Mouse (Mus musculus): Measurements from ENCODE around the gene Olfr643. TPM values are rescaled to one million over a fixed set of nuclear protein-coding genes. Genes with fewer than 3 reads are reported as not detected.
"Not testable (repeated sequence)": the region's sequence is repeated elsewhere in the genome, so short reads cannot be mapped to it uniquely, and the experiment has no call there.

Olfr643 gene
- polyA plus RNA-seq, 1 experiment from 2014 or later: not detected

DNA sequence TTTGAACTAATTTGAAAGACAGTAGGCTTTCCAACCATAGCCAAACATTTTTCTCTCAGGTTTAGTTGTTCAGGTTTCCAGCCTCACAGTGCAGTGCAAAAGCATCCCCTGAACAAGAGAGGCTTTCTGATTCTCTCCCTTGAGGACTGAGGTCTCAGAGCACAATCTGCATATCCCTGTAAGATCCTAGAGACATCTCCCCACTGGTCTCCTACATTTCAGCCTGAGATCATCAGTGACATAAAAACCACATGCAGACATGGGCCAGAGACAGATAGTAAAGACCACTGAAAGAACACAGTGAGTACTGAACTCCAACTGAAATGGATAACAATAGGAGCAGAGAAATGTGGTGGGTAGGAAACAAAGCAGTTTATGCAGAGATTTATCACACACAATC, 138.8 kb downstream of the Olfr643 start, which contains the start of gene Olfr638:
Gene Olfr638, plus strand, starts transcription at position 301 of the 400 bp plus-strand sequence.
- Histone ChIP-seq H3K27me3 (replicated peaks) (no peaks in the 10 kb centered on the region), H3K9ac (no peak within 1 kb of the TSS), H3K9me3 (replicated peaks) (no peaks in the 10 kb centered on the region), H3K36me3 (no peaks in the 10 kb centered on the region), H3K4me2 (no peak within 1 kb of the TSS), H3K4me3 (no peak within 1 kb of the TSS), H3K4me1 (no peaks in the 10 kb centered on the region), H3K27ac (no peak within 1 kb of the TSS)
- ATAC-seq: no peak

DNA sequence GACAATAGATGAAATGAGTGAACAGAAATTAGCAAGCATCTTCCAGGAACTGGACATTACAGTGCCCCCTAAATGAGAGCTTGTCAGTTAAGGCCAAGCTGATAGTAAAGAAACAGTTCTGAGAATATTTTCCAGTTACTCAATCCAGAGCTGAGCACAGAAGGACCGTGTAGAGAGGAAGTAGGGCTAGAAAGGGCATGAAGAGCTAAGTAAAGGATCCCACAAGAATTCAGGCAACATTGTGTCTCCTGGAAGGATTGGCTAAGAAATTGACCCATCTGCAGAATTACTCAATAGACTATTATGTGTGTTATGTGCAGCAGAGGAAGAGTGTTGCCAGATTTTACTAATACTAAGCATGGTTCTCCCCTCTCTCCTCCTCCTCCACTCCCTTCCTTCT, 165.4 kb downstream of the Olfr643 start:
- Histone ChIP-seq H3K27me3 (replicated peaks) (no peaks in the 10 kb centered on the region), H3K4me1 (no peaks in the 10 kb centered on the region), H3K27ac (no peak overlapping the region), H3K4me2 (no peak overlapping the region), H3K36me3 (no peaks in the 10 kb centered on the region), H3K9ac (no peak overlapping the region), H3K9me3 (replicated peaks) (no peaks in the 10 kb centered on the region), H3K4me3 (no peak overlapping the region)
- WGBS (ENCODE audit: insufficient replicate concordance): 26% methylated on average over 1 of the region's 1 CpGs
- no peak for ATAC-seq

DNA sequence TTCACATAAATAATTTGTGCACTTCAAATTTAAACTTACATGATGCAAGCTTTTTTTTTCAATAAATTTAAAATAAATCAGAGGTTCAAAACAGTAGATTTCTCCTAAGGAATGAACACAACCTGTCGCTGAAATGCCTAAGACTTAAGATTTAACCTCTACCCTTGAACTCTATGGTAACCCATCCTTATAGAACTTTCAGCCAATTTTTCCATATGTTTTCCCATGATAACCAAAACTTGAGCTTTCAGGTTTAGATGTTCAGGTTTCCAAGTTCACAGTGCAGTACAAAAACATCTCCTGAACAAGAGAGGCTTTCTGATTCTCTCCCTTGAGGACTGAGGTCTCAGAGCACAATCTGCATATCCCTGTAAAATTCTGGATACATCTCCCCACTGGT, 166.4 kb downstream of the Olfr643 start, which contains the start of gene Olfr635:
Gene Olfr635, plus strand, starts transcription at position 301 of the 400 bp plus-strand sequence.
- no peaks in the 10 kb centered on the region for H3K4me1 ChIP-seq
- H3K9ac ChIP-seq: no peak within 1 kb of the TSS
- H3K9me3 ChIP-seq (replicated peaks): no peaks in the 10 kb centered on the region
- no peak within 1 kb of the TSS for H3K27ac ChIP-seq
- H3K27me3 ChIP-seq (replicated peaks): no peaks in the 10 kb centered on the region
- no peak for ATAC-seq
- H3K4me2 ChIP-seq: no peak within 1 kb of the TSS
- no peaks in the 10 kb centered on the region for H3K36me3 ChIP-seq
- H3K4me3 ChIP-seq: no peak within 1 kb of the TSS
- WGBS (ENCODE audit: insufficient replicate concordance): 69% methylated on average over 1 of the region's 1 CpGs

DNA sequence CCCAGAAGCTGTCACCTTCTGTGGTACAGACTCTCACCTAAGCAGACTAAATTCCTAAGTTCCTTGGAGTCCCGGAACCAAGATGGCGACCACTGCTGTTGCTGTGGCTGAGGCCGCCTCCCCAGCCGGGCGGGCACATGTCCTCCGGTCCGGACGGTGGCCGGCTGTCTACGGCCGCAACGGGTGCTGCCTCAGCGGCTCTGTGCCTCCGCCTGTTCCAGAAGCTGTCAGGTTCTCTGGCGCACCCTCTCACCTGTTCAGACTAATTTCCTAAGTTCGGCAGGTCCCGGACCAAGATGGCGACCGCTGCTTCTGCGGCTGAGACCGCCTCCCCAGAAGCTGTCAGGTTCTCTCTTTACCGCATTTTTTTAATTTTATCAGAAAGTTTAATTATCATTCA, 170.3 kb downstream of the Olfr643 start:
- not testable (repeated sequence) for H3K9me3 ChIP-seq (replicated peaks); ATAC-seq; H3K27me3 ChIP-seq (replicated peaks); H3K4me3 ChIP-seq; H3K36me3 ChIP-seq; H3K4me2 ChIP-seq; H3K9ac ChIP-seq; H3K27ac ChIP-seq; H3K4me1 ChIP-seq
- WGBS (ENCODE audit: insufficient replicate concordance): 82% methylated on average over 22 of the region's 22 CpGs

Other genes with a start within 250 kb of the Olfr643 start
- gene Olfr64, start 242.9 kb downstream of the Olfr643 start, polyA plus RNA-seq (2016; fragmentation: Nextera tagmentation; extraction: Ambion mirVana): not detected in 2 replicates
- not detected in 2 replicates for gene Olfr65, start 233.9 kb downstream of the Olfr643 start, polyA plus RNA-seq (2016; fragmentation: Nextera tagmentation; extraction: Ambion mirVana)
- gene Olfr631, start 208.6 kb downstream of the Olfr643 start, polyA plus RNA-seq (2016; fragmentation: Nextera tagmentation; extraction: Ambion mirVana): 0.30 TPM in 1 of 2 replicates, not detected in the other
- gene Olfr632, start 203.1 kb downstream of the Olfr643 start, polyA plus RNA-seq (2016; fragmentation: Nextera tagmentation; extraction: Ambion mirVana): 0.17 and 0.35 TPM in 2 replicates
- gene Olfr633, start 193.0 kb downstream of the Olfr643 start, polyA plus RNA-seq (2016; fragmentation: Nextera tagmentation; extraction: Ambion mirVana): 0.08 TPM in 1 of 2 replicates, not detected in the other
- gene Olfr635, start 166.3 kb downstream of the Olfr643 start, polyA plus RNA-seq (2016; fragmentation: Nextera tagmentation; extraction: Ambion mirVana): not detected in 2 replicates
- gene Olfr638, start 138.7 kb downstream of the Olfr643 start, polyA plus RNA-seq (2016; fragmentation: Nextera tagmentation; extraction: Ambion mirVana): not detected in 2 replicates
- gene Olfr639, start 120.1 kb downstream of the Olfr643 start, polyA plus RNA-seq (2016; fragmentation: Nextera tagmentation; extraction: Ambion mirVana): not detected in 2 replicates
- not detected in 2 replicates for gene Olfr640, start 111.8 kb downstream of the Olfr643 start, polyA plus RNA-seq (2016; fragmentation: Nextera tagmentation; extraction: Ambion mirVana)
- gene Olfr641, start 102.0 kb downstream of the Olfr643 start, polyA plus RNA-seq (2016; fragmentation: Nextera tagmentation; extraction: Ambion mirVana): not detected in 2 replicates
- not detected in 2 replicates for gene Olfr642, start 84.7 kb downstream of the Olfr643 start, polyA plus RNA-seq (2016; fragmentation: Nextera tagmentation; extraction: Ambion mirVana)
- not detected in 2 replicates for gene 4930516K23Rik, start 76.0 kb downstream of the Olfr643 start, polyA plus RNA-seq (2016; fragmentation: Nextera tagmentation; extraction: Ambion mirVana)
- gene Olfr644, start 65.5 kb downstream of the Olfr643 start, polyA plus RNA-seq (2016; fragmentation: Nextera tagmentation; extraction: Ambion mirVana): not detected in 2 replicates
- not detected in 2 replicates for gene Olfr645, start 51.9 kb downstream of the Olfr643 start, polyA plus RNA-seq (2016; fragmentation: Nextera tagmentation; extraction: Ambion mirVana)
- not detected in 2 replicates for gene Olfr646, start 32.5 kb downstream of the Olfr643 start, polyA plus RNA-seq (2016; fragmentation: Nextera tagmentation; extraction: Ambion mirVana)
- not detected in 2 replicates for gene Ubqln5, start 7.6 kb downstream of the Olfr643 start, polyA plus RNA-seq (2016; fragmentation: Nextera tagmentation; extraction: Ambion mirVana)
- not detected in 2 replicates for gene Ubqln3, start 5.9 kb upstream of the Olfr643 start, polyA plus RNA-seq (2016; fragmentation: Nextera tagmentation; extraction: Ambion mirVana)
- gene Ubqlnl, start 13.2 kb upstream of the Olfr643 start, polyA plus RNA-seq (2016; fragmentation: Nextera tagmentation; extraction: Ambion mirVana): not detected in 2 replicates
- gene Olfm5, start 27.4 kb upstream of the Olfr643 start, polyA plus RNA-seq (2016; fragmentation: Nextera tagmentation; extraction: Ambion mirVana): not detected in 2 replicates
- 0.05 and 0.11 TPM in 2 replicates for gene Olfr648, start 46.0 kb upstream of the Olfr643 start, polyA plus RNA-seq (2016; fragmentation: Nextera tagmentation; extraction: Ambion mirVana)
- not detected in 2 replicates for gene Olfr649, start 58.6 kb upstream of the Olfr643 start, polyA plus RNA-seq (2016; fragmentation: Nextera tagmentation; extraction: Ambion mirVana)
- gene Trim6, start 81.4 kb upstream of the Olfr643 start, polyA plus RNA-seq (2016; fragmentation: Nextera tagmentation; extraction: Ambion mirVana): 1.6 and 1.7 TPM in 2 replicates
- gene Trim34a, start 107.1 kb upstream of the Olfr643 start, polyA plus RNA-seq (2016; fragmentation: Nextera tagmentation; extraction: Ambion mirVana): 1.2 and 1.7 TPM in 2 replicates
- gene Trim5, start 150.7 kb upstream of the Olfr643 start, polyA plus RNA-seq (2016; fragmentation: Nextera tagmentation; extraction: Ambion mirVana): 0.33 and 0.38 TPM in 2 replicates
- gene Trim12a, start 178.1 kb upstream of the Olfr643 start, polyA plus RNA-seq (2016; fragmentation: Nextera tagmentation; extraction: Ambion mirVana): 3.2 and 4.3 TPM in 2 replicates
- not detected in 2 replicates for gene Trim34b, start 192.1 kb upstream of the Olfr643 start, polyA plus RNA-seq (2016; fragmentation: Nextera tagmentation; extraction: Ambion mirVana)
- 1.2 and 1.4 TPM in 2 replicates for gene Trim12c, start 216.0 kb upstream of the Olfr643 start, polyA plus RNA-seq (2016; fragmentation: Nextera tagmentation; extraction: Ambion mirVana)
- 0.11 TPM in 1 of 2 replicates, not detected in the other for gene Trim30b, start 232.5 kb upstream of the Olfr643 start, polyA plus RNA-seq (2016; fragmentation: Nextera tagmentation; extraction: Ambion mirVana)

All from liver, embryonic 12.5 days (tissue).